Mouse (Mus musculus) limb, embryonic 11.5 days (tissue): ENCODE measurements around the gene Hamp. TPM values are rescaled to one million over a fixed set of nuclear protein-coding genes. Genes with fewer than 3 reads are reported as not detected.
"Not testable (repeated sequence)": the region's sequence is repeated elsewhere in the genome, so short reads cannot be mapped to it uniquely, and the experiment has no call there.

Source experiments
- ATAC-seq: fragments of 200-750 bp; cut with Nextera tagmentation; 2 replicates; pipeline ENCODE4 v1.8.0; 2017; ENCODE audit warnings: low read depth; ENCODE audit not compliant: insufficient number of reproducible peaks, low FRiP score, low TSS enrichment
- DNase-seq: peaks from one replicate; pipeline ENCODE4 v3.0.0-alpha.2; 2015; ENCODE audit warnings: low spot score
- H3K27ac ChIP-seq: fragments of 300-500 bp; sonication (generic); replicated peaks from 2 replicates; pipeline ENCODE4 v1.5.1; 2014; ENCODE audit warnings: low read depth, mild to moderate bottlenecking, low read length
- H3K27me3 ChIP-seq: fragments of 300-500 bp; sonication (generic); 2 replicates; pipeline ENCODE4 v1.6.1; 2014; ENCODE audit warnings: mild to moderate bottlenecking, low read length, mixed read lengths; ENCODE audit not compliant: control insufficient read depth, insufficient read depth
- H3K36me3 ChIP-seq: fragments of 300-500 bp; sonication (generic); 2 replicates; pipeline ENCODE4 v1.6.1; 2014; ENCODE audit warnings: mild to moderate bottlenecking, low read length, moderate library complexity, mixed read lengths; ENCODE audit not compliant: control insufficient read depth, insufficient read depth
- H3K4me1 ChIP-seq: fragments of 300-500 bp; sonication (generic); 2 replicates; pipeline ENCODE4 v1.6.1; 2014; ENCODE audit warnings: low read length, mixed read lengths; ENCODE audit not compliant: control insufficient read depth, insufficient read depth
- H3K4me2 ChIP-seq: fragments of 300-500 bp; sonication (generic); 2 replicates; pipeline ENCODE4 v1.6.1; 2014; ENCODE audit warnings: low read depth, mild to moderate bottlenecking, moderate library complexity; ENCODE audit not compliant: severe bottlenecking
- H3K4me3 ChIP-seq: fragments of 300-500 bp; sonication (generic); 2 replicates; pipeline ENCODE4 v1.5.1; 2014; ENCODE audit warnings: low read depth, low read length
- H3K9ac ChIP-seq: fragments of 300-500 bp; sonication (generic); 2 replicates; pipeline ENCODE4 v1.6.1; 2014; ENCODE audit warnings: mild to moderate bottlenecking, low read length
- H3K9me3 ChIP-seq: fragments of 300-500 bp; sonication (generic); 2 replicates; pipeline ENCODE4 v1.6.1; 2016; ENCODE audit warnings: low read length; ENCODE audit not compliant: control insufficient read depth
- WGBS: fragments of 180-500 bp; shearing (Covaris S2); extraction: QIAGEN DNeasy Blood & Tissue Kit; methylation state at CpG from one replicate; pipeline ENCODE4 v1.1.7; 2014; 5-methylcytosine and 5-hydroxymethylcytosine counted together
- polyA plus RNA-seq: library from polyadenylated mRNA; unstranded; fragments of >200 nt; fragmentation: Nextera tagmentation; extraction: Ambion mirVana; gene quantifications from 2 replicates; pipeline ENCODE4 v1.2.1, GENCODE M21; 2014

Gene Hamp
- polyA plus RNA-seq, 1 experiment from 2014 or later: not detected

GRCm38 (mm10) chr7:30942365-30942764 is 1.5 kb downstream of the Hamp start:
- not testable (repeated sequence) for H3K4me1 ChIP-seq, H3K27ac ChIP-seq, H3K4me2 ChIP-seq, H3K4me3 ChIP-seq, H3K27me3 ChIP-seq, H3K9me3 ChIP-seq, H3K9ac ChIP-seq, DNase-seq, ATAC-seq, H3K36me3 ChIP-seq
- 49% methylated on average over 3 of the region's 3 CpGs for WGBS

- ATAC-seq, H3K36me3 ChIP-seq, H3K27me3 ChIP-seq, H3K9me3 ChIP-seq, H3K27ac ChIP-seq, H3K4me1 ChIP-seq, H3K4me2 ChIP-seq, H3K4me3 ChIP-seq, H3K9ac ChIP-seq, DNase-seq: not testable (repeated sequence)
- WGBS: 79% methylated on average over 1 of the region's 1 CpGs
These were observed 3.8 kb downstream of the Hamp start for GRCm38 (mm10) chr7:30940070-30940469.

- H3K27ac ChIP-seq, H3K27me3 ChIP-seq, DNase-seq, H3K9me3 ChIP-seq, H3K4me3 ChIP-seq, H3K9ac ChIP-seq, H3K36me3 ChIP-seq, H3K4me1 ChIP-seq, H3K4me2 ChIP-seq, ATAC-seq: not testable (repeated sequence)
- 80% methylated on average over 6 of the region's 6 CpGs for WGBS
These were observed 8.3 kb downstream of the Hamp start for GRCm38 (mm10) chr7:30935422-30936099.

DNA sequence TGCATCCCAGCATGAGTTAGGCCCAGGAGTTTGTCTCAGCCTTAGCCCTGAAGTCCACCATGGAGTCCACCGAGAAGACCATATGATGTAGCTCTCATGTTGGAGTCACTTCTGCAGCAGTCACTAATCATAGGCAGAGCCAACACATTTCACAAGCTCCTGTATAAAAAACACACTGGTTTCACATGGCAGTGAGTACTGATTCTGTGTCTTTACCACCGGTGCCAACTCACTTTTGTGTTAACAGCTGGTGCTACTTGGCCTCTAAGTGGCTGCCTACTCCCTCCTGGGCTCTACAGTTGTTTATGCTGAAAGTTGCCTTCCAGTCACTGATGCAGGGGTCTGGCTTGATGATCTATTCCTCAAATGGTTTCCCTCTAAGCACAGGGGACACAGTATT is 19.3 kb downstream of the Hamp start, which contains the start of gene Hamp2:
Gene Hamp2, minus strand, starts transcription at position 101 of the 400 bp plus-strand sequence.
- DNase-seq, ATAC-seq, H3K4me2 ChIP-seq, H3K4me1 ChIP-seq, H3K4me3 ChIP-seq, H3K9ac ChIP-seq, H3K36me3 ChIP-seq, H3K27me3 ChIP-seq, H3K27ac ChIP-seq, H3K9me3 ChIP-seq: not testable (repeated sequence)
- WGBS: 97% methylated on average over 1 of the region's 2 CpGs

DNA sequence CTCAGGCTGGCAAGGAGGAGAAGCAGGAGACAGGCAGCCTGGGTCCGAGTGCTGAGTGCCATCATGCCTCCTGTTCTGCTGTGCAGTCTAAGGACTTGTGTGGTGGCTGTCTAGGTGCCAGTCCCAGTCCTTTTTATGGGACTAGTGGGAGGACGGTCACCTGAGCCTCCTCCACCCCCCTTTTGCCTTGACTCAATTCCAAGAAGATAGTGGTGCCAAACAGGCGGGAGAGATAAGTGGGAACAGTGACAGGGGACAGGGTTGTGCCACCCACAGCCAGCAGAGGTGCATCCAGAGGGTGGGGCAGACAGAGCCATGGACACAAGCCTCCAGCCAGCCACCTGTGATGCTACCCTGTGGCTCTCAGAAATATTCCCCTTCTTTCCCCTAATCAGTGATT is 19.8 kb downstream of the Hamp start:
- H3K27ac ChIP-seq: no peak overlapping the region
- DNase-seq: no peak
- no peaks in the 10 kb centered on the region for H3K36me3 ChIP-seq
- no peak overlapping the region for H3K4me3 ChIP-seq
- H3K9ac ChIP-seq: no peak overlapping the region
- no peak overlapping the region for H3K4me2 ChIP-seq
- no peaks in the 10 kb centered on the region for H3K9me3 ChIP-seq
- no peak for ATAC-seq
- no peaks in the 10 kb centered on the region for H3K27me3 ChIP-seq
- WGBS: 75% methylated on average over 3 of the region's 3 CpGs
- no peaks in the 10 kb centered on the region for H3K4me1 ChIP-seq

DNA sequence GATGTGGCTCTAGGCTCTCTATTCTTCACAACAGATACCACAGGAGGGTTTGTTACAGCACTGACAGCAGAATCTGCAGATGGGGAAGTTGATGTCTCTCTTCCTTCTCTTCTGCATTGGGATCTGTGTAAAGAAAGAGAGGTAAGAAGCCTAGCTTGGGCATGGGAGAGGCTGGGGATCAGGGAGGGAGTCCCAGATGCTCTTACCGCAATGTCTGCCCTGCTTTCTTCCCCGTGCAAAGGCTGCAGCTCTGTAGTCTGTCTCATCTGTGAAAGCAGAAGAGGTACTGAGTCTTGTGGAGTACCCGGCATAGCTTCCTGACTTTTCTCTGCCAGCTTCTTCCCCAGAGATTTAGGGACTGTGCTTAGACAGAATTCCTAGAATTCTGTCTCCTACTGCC is 21.3 kb downstream of the Hamp start:
- not testable (repeated sequence) for ATAC-seq, H3K4me1 ChIP-seq, DNase-seq, H3K27me3 ChIP-seq, H3K36me3 ChIP-seq, H3K9me3 ChIP-seq, H3K4me2 ChIP-seq, H3K4me3 ChIP-seq, H3K9ac ChIP-seq, H3K27ac ChIP-seq
- 44% methylated on average over 3 of the region's 3 CpGs for WGBS

DNA sequence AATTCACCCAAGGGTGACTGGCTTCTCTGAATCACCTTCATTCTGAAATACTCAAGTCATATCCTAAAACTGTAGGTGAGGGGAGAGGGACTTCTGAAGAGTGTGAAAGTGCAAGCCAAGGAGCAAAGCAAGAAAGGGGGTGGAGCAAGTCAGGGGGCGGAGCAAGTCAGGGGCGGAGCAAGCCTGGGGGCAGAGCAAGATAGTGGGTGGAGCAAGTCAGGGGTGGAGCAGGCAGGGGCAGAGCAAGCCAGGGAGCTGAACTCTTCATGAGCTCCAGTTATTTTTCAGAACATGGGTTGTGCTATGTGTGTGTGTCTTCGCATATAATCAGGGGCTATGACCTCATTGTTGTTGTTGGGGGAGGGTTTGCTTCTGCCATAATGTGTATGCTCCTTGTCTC is 23.6 kb downstream of the Hamp start:
- Histone ChIP-seq H3K27ac (no peak overlapping the region), H3K9ac (no peak overlapping the region), H3K27me3 (no peaks in the 10 kb centered on the region), H3K4me1 (no peaks in the 10 kb centered on the region), H3K4me3 (no peak overlapping the region), H3K9me3 (no peaks in the 10 kb centered on the region), H3K36me3 (no peaks in the 10 kb centered on the region), H3K4me2 (no peak overlapping the region)
- DNase-seq: no peak
- ATAC-seq: no peak
- 51% methylated on average over 3 of the region's 3 CpGs for WGBS

GRCm38 (mm10) chr7:30917219-30917618 is 26.6 kb downstream of the Hamp start:
- ATAC-seq (no peak), DNase-seq (no peak)
- Histone ChIP-seq H3K4me1 (no peaks in the 10 kb centered on the region), H3K9ac (no peak overlapping the region), H3K27ac (no peak overlapping the region), H3K4me2 (no peak overlapping the region), H3K9me3 (no peaks in the 10 kb centered on the region), H3K36me3 (no peaks in the 10 kb centered on the region), H3K4me3 (no peak overlapping the region), H3K27me3 (no peaks in the 10 kb centered on the region)
- 61% methylated on average over 4 of the region's 4 CpGs for WGBS

GRCm38 (mm10) chr7:30916713-30917112 is 27.1 kb downstream of the Hamp start:
- H3K4me1 ChIP-seq: no peaks in the 10 kb centered on the region
- 48% methylated on average over 6 of the region's 6 CpGs for WGBS
- no peak overlapping the region for H3K27ac ChIP-seq
- DNase-seq (no peak), ATAC-seq (no peak)
- H3K27me3 ChIP-seq: no peaks in the 10 kb centered on the region
- no peaks in the 10 kb centered on the region for H3K9me3 ChIP-seq
- no peak overlapping the region for H3K9ac ChIP-seq
- H3K4me3 ChIP-seq: no peak overlapping the region
- H3K36me3 ChIP-seq: no peaks in the 10 kb centered on the region
- H3K4me2 ChIP-seq: no peak overlapping the region
